Mouse (Mus musculus) ES-E14 (cell line): Measurements from ENCODE around the gene Trim28. TPM values are rescaled to one million over a fixed set of nuclear protein-coding genes. Genes with fewer than 3 reads are reported as not detected.

ENCODE experiments used
- DNase-seq: peaks from one replicate; pipeline ENCODE4 v3.0.0-alpha.2; 2013; ENCODE audit warnings: low read depth, low spot score
- H3K27ac ChIP-seq: 2 replicates; pipeline ENCODE4 v1.5.1; 2012; ENCODE audit warnings: low read depth, mild to moderate bottlenecking, low read length, moderate library complexity, mixed read lengths; ENCODE audit not compliant: poor library complexity, insufficient read depth, severe bottlenecking
- H3K36me3 ChIP-seq: 2 replicates; pipeline ENCODE4 v1.6.1; 2012; ENCODE audit warnings: mild to moderate bottlenecking, low read length, moderate library complexity, mixed read lengths; ENCODE audit not compliant: control insufficient read depth, poor library complexity, insufficient read depth, severe bottlenecking
- H3K4me1 ChIP-seq, 2 experiments: fragments of 150-350 bp in 1 of 2; sonication (generic) in 1 of 2; 2 replicates each; pipeline ENCODE4 v1.6.1; 2012; ENCODE audit warnings: low read length in 2 of 2, mild to moderate bottlenecking in 1 of 2, mixed read lengths in 1 of 2; ENCODE audit not compliant: control insufficient read depth in 2 of 2, insufficient read depth in 2 of 2, poor library complexity in 1 of 2
- H3K4me3 ChIP-seq, 2 experiments: fragments of 150-350 bp in 1 of 2; sonication (generic) in 1 of 2; 2 replicates each; pipeline ENCODE4 v1.5.1; 2012; ENCODE audit warnings: low read length in 2 of 2, low read depth in 1 of 2, mild to moderate bottlenecking in 1 of 2, mixed read lengths in 1 of 2; ENCODE audit not compliant: insufficient read depth in 1 of 2, poor library complexity in 1 of 2, severe bottlenecking in 1 of 2
- H3K9ac ChIP-seq: 2 replicates; pipeline ENCODE4 v1.6.1; 2012; ENCODE audit warnings: low read depth, mild to moderate bottlenecking, low read length, mixed read lengths; ENCODE audit not compliant: poor library complexity, insufficient read depth, severe bottlenecking
- H3K9me3 ChIP-seq: fragments of 150-350 bp; sonication (generic); 2 replicates; pipeline ENCODE4 v1.6.1; 2012; ENCODE audit warnings: low read depth, mild to moderate bottlenecking, low read length; ENCODE audit not compliant: control insufficient read depth, insufficient read depth
- CHD2 ChIP-seq: IDR thresholded peaks from 2 replicates; pipeline ENCODE4 v1.6.1; 2014; ENCODE audit warnings: mild to moderate bottlenecking, low read depth, low read length, inconsistent platforms
- HCFC1 ChIP-seq: IDR thresholded peaks from 2 replicates; pipeline ENCODE4 v1.6.1; 2012; ENCODE audit warnings: low read length, inconsistent platforms, borderline replicate concordance; ENCODE audit not compliant: insufficient read depth
- MAFK ChIP-seq: IDR thresholded peaks from 2 replicates; pipeline ENCODE4 v1.6.1; 2014; ENCODE audit warnings: mild to moderate bottlenecking, low read depth, low read length, inconsistent platforms; ENCODE audit not compliant: insufficient read depth
- ZC3H11A ChIP-seq: IDR thresholded peaks from 2 replicates; pipeline ENCODE4 v1.6.1; 2012; ENCODE audit warnings: low read depth, mild to moderate bottlenecking, inconsistent platforms, low read length, borderline replicate concordance
- ZNF384 ChIP-seq: IDR thresholded peaks from 2 replicates; pipeline ENCODE4 v1.6.1; 2012; ENCODE audit warnings: low read depth, low read length, inconsistent platforms
- in situ Hi-C, 2 experiments: fragments of 600-800 bp; cut with MboI; formaldehyde crosslinking; loops; one replicate each; pipeline ENCODE4 v1.15.1; 2025; ENCODE audit warnings: low sequenced_read_pairs in 2 of 2, inconsistent platforms in 1 of 2; ENCODE audit not compliant: unreplicated experiment in 2 of 2
- total RNA-seq: library from RNA; depleted of rRNA; stranded (reverse); fragments of 300-350 nt; gene quantifications from 2 replicates; pipeline ENCODE4 v1.2.3, GENCODE M21; 2012

The Trim28 gene
- total RNA-seq, 1 experiment, result 2,698 TPM

DNA sequence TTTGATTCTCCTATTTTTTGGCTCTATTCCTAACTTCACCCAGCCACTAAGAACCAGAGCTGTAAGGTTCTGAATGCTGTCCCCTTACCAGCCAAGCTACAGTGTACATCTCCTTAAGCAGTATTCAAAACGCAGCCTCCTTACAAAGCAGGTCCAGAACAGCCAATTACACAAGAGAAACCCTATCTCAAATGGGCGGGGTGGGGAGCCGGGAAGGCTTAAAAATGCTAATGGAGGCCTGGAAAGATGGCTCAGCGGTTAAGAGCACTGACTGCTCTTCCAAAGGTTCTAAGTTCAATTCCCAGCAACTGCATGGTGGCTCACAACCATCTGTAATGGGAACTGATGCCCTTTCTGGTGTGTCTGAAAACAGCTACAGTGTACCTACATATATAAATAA lies 39.2 kb upstream of the Trim28 start:
- H3K4me3 ChIP-seq, result no peak overlapping the region
- H3K9ac ChIP-seq, result no peak overlapping the region
- H3K4me1 ChIP-seq, result peaks cover 4 to 5% of the 10 kb centered on the region in 2 experiments; a peak in 3 of 4 replicates
- TF ChIP-seq CHD2 (no peak), MAFK (no peak), ZC3H11A (no peak), HCFC1 (no peak), ZNF384 (no peak)
- in situ Hi-C loops, result no loop called here
- no peak overlapping the region for H3K27ac ChIP-seq
- no peaks in the 10 kb centered on the region for H3K36me3 ChIP-seq
- DNase-seq, result no peak
- H3K9me3 ChIP-seq, result no peaks in the 10 kb centered on the region

DNA sequence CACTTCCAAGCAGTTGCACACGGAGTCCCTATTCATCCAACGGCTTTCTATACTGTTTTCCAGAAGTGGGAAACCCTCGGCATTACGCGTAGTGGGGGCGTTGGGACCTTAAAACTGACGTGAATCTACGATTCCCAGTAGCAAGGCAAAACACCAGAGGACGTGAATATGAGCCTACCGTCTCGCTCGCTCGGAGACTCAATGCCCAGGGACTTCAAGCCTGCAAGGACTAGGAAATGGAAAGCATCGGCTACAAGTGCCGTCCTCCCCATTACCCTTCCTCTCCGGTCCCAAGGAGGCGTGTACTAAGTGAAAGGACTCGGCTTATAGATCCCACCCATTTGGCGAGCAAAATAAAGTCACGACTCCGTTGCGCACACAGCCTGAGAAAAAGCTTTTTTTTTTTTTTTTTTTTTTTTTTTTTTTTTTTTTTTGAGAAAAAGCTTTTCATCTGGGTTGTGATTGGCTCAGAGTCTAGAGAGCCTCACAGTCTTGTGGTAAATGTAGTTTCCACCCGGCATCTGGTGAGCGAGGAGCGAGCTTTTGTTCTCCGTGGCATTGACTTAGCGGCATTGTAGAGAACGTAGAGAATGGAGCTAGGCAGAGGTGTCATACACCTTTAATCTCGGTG lies 37.3 kb upstream of the Trim28 start:
- Histone ChIP-seq H3K9me3 (no peaks in the 10 kb centered on the region), H3K9ac (peak overlapping the region; percentile 51), H3K4me3 (peak overlapping the region; percentile 38 to 66), H3K27ac (no peak overlapping the region), H3K4me1 (peaks cover 5 to 7% of the 10 kb centered on the region in 2 experiments; a peak in 3 of 4 replicates), H3K36me3 (no peaks in the 10 kb centered on the region)
- no peak for DNase-seq
- TF ChIP-seq HCFC1 (peak; percentile 82), MAFK (no peak), CHD2 (no peak), ZC3H11A (no peak), ZNF384 (peak; percentile 98)
- in situ Hi-C loops, result no loop called here

DNA sequence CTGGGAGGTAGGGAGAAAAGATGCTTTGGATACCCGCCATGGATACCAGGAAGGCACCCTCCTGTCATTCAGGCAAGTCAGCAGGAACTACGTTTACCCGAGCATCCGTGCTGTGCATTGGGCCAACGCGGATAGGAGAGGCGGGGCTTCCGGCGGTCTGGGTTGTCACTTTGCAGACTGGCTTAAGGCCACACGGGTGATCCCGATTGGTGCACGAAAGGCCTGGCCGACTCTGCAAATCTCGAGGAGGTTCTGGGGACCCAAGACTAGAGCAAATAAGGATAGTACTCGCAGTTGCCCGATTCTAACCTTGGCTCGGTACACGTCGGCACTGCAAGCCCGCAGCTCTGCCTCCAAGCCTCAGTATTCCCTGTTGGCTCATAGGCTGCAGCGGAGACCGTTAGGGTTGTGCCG lies 33.2 kb upstream of the Trim28 start, which contains the start of gene Zfp324:
Zfp324 (plus strand) TSS at position 161 of the 414 bp plus-strand sequence.
- TF ChIP-seq ZC3H11A, result no peak
- no peak for TF ChIP-seq HCFC1
- 0 out of 2 replicates have a peak, but pooled peaks have one; percentile 15 for TF ChIP-seq MAFK
- no peak for TF ChIP-seq CHD2
- TF ChIP-seq ZNF384, result no peak
- Histone ChIP-seq H3K9ac (peak within 1 kb of the TSS; percentile 78), H3K4me3 (peak within 1 kb of the TSS; percentile 82 to 87), H3K36me3 (0 out of 2 replicates have a peak, but pooled peaks cover 4% of the 10 kb centered on the region), H3K27ac (peak within 1 kb of the TSS; percentile 63; the same call in 1 of the 2 replicates), H3K9me3 (no peaks in the 10 kb centered on the region), H3K4me1 (peaks cover 3 to 5% of the 10 kb centered on the region in 2 experiments; a peak in 2 of 4 replicates)
- peak; percentile 82 for DNase-seq
- in situ Hi-C loops, result no loop called here

DNA sequence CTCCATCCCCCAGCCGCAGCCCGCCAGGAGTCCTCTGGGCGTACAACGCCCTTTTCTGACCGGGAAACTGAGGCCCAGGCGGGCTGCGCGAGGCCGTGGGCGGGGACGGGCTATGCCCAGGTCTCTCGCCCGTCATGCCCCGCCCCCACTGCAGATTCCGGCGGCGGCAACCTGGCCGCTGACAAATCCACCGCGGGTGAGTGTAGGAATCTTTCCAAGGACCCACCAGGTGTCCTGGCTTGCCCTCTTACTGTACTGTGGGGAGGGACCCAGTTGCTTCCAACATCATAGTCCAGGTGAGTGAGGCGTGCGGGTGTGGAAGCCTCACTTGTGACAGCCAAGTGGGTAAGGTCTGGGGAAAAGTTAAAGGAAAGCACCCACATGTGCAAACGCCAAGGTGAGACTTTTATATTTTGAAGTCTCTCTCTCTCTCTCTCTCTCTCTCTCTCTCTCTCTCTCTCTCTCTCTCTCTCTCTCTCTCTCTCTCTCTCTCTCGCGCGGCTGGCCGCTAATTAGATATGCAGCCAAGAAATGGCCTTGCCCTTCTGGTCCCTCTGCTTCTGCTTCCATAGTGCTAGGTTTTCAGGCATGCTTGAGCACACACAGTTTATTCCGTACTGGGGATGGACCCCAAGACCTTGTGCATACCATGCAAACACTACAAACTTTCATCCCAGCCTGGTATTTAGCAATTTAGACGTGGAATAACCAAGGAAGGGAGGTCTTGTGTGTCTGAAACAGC lies 32.6 kb upstream of the Trim28 start:
- DNase-seq, result no peak
- Histone ChIP-seq H3K4me3 (peak overlapping the region; percentile 82 to 87), H3K4me1 (peaks cover 3 to 5% of the 10 kb centered on the region in 2 experiments; a peak in 2 of 4 replicates), H3K9me3 (no peaks in the 10 kb centered on the region), H3K36me3 (0 out of 2 replicates have a peak, but pooled peaks cover 4% of the 10 kb centered on the region), H3K27ac (peak overlapping the region; percentile 63; the same call in 1 of the 2 replicates), H3K9ac (peak overlapping the region; percentile 76)
- in situ Hi-C loops, result no loop called here
- TF ChIP-seq CHD2, result no peak
- TF ChIP-seq ZNF384, result no peak
- TF ChIP-seq ZC3H11A, result no peak
- no peak for TF ChIP-seq HCFC1
- no peak for TF ChIP-seq MAFK
